Mouse (Mus musculus): ENCODE measurements at regions not wholly inside any gene's neighbourhood (a gene's known extent, or its start where the extent isn't known, plus 50 kb on each side); places are given as distances from the start of the nearest gene placed in this dataset.

DNA sequence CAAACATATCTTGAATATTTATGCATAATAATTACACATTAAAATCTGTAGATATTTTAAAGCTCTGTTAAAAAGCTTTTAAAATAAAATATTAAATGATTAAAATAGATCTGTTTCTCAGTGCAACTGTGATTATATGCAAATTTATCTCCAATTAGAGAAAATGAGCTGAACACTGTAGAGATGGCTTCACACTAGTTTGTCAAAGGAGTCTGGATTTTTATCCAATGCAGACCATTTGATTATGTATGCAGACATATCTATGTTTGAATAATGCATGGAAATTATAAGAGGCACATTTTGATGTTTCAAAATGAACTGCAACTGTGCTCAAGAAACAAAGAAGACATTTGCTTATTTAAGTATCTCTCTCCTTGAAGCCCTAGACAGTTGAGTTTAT lies 235.0 kb upstream of the Mad2l1 start:
- DNase-seq (ENCODE audit: low spot score) (no peak), ATAC-seq (ENCODE audit: low FRiP score, low read depth) (no peak)
- Histone ChIP-seq H3K4me3 (replicated peaks; ENCODE audit: low read length) (no peak overlapping the region), H3K4me1 (ENCODE audit: control insufficient read depth, insufficient read depth, low read length) (no peaks in the 10 kb centered on the region), H3K9me3 (ENCODE audit: control insufficient read depth, low read length) (no peaks in the 10 kb centered on the region), H3K9ac (ENCODE audit: low read depth, low read length, severe bottlenecking) (no peak overlapping the region), H3K27me3 (ENCODE audit: control insufficient read depth, insufficient read depth, low read length) (no peaks in the 10 kb centered on the region), H3K4me2 (replicated peaks; ENCODE audit: low read depth, low read length, severe bottlenecking) (no peak overlapping the region), H3K36me3 (ENCODE audit: control insufficient read depth, insufficient read depth, low read length) (no peaks in the 10 kb centered on the region), H3K27ac (replicated peaks; ENCODE audit: low read depth, low read length) (no peak overlapping the region)
- no peak for TF ChIP-seq POLR2A (IDR thresholded peaks at IDR 0.05; ENCODE audit: borderline replicate concordance, extremely low read depth, insufficient read depth, insufficient read length)

DNA sequence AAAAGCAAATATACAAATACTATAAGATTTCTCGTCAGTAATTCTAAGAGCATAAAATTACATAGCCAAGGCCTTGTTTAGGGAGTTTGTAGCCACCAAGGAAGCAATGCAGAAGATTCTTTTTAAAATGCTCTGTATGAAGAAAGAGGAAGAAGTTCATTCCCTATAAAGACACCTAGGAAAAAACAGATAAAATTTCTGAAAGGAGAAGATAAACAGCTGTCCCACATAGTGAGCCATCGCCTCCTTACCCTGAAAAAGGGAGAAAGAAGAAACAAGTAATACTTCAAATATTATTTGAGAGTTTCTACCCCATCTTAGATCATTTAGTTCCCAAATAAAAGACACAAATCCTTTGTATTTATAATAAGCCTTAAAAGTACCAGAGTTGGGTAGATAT lies 190.3 kb upstream of the Mad2l1 start:
- no peak overlapping the region for H3K9ac ChIP-seq (ENCODE audit: low read depth, low read length, severe bottlenecking)
- no peak overlapping the region for H3K4me3 ChIP-seq (replicated peaks; ENCODE audit: low read length)
- H3K27me3 ChIP-seq (ENCODE audit: control insufficient read depth, insufficient read depth, low read length) = no peaks in the 10 kb centered on the region
- no peaks in the 10 kb centered on the region for H3K4me1 ChIP-seq (ENCODE audit: control insufficient read depth, insufficient read depth, low read length)
- no peak for TF ChIP-seq POLR2A (IDR thresholded peaks at IDR 0.05; ENCODE audit: borderline replicate concordance, extremely low read depth, insufficient read depth, insufficient read length)
- H3K9me3 ChIP-seq (ENCODE audit: control insufficient read depth, low read length) = no peaks in the 10 kb centered on the region
- H3K27ac ChIP-seq (replicated peaks; ENCODE audit: low read depth, low read length) = no peak overlapping the region
- 91% methylated on average over 2 of the region's 2 CpGs for WGBS
- H3K4me2 ChIP-seq (replicated peaks; ENCODE audit: low read depth, low read length, severe bottlenecking) = no peak overlapping the region
- DNase-seq (ENCODE audit: low spot score) (no peak), ATAC-seq (ENCODE audit: low FRiP score, low read depth) (no peak)
- H3K36me3 ChIP-seq (ENCODE audit: control insufficient read depth, insufficient read depth, low read length) = no peaks in the 10 kb centered on the region

DNA sequence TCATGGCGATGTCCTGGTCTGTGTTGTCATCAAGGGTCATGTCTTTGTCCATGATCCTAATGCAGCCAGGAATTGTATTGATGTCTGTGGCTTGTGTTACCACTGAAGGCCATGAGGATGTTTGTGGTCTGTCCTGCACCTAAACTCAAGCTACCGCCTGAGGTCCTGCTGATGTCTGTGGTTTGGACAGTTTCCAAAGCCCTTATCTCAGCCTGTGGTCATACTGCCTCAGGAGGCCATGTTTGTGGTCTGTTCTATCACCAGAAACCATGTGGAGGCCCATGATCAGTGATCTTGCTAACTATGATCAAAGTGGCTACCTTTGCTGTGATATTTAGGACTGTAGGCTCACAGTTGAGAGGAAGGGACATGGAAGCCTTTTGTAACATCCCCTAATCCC lies 187.8 kb upstream of the Mad2l1 start:
- no peak for TF ChIP-seq POLR2A (IDR thresholded peaks at IDR 0.05; ENCODE audit: borderline replicate concordance, extremely low read depth, insufficient read depth, insufficient read length)
- Histone ChIP-seq H3K27me3 (ENCODE audit: control insufficient read depth, insufficient read depth, low read length) (no peaks in the 10 kb centered on the region), H3K27ac (replicated peaks; ENCODE audit: low read depth, low read length) (no peak overlapping the region), H3K9ac (ENCODE audit: low read depth, low read length, severe bottlenecking) (no peak overlapping the region), H3K4me3 (replicated peaks; ENCODE audit: low read length) (no peak overlapping the region), H3K9me3 (ENCODE audit: control insufficient read depth, low read length) (no peaks in the 10 kb centered on the region), H3K4me2 (replicated peaks; ENCODE audit: low read depth, low read length, severe bottlenecking) (no peak overlapping the region), H3K36me3 (ENCODE audit: control insufficient read depth, insufficient read depth, low read length) (no peaks in the 10 kb centered on the region), H3K4me1 (ENCODE audit: control insufficient read depth, insufficient read depth, low read length) (no peaks in the 10 kb centered on the region)
- ATAC-seq (ENCODE audit: low FRiP score, low read depth) (no peak), DNase-seq (ENCODE audit: low spot score) (no peak)
- WGBS = 80% methylated on average over 2 of the region's 2 CpGs

DNA sequence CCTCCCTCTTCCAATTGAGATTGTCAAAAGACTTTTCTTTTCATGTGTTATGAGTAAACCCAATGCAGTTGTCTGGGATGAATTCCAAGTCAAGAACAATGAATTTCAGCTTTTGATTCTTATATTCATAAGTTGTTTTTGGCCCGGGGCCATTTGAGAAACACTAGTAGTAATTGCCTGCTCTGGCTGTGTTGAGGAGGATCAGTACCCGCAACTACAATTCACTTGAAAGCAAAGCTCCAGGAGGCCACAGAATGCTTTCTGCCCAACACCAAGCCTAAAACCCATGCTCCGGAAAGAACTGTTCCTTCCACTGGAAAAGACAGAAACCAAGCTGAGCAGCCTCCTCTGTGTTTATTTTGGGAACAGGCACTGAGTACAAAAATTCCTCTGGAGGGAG lies 174.1 kb upstream of the Mad2l1 start:
- DNase-seq (ENCODE audit: low spot score) = peak; percentile 58

DNA sequence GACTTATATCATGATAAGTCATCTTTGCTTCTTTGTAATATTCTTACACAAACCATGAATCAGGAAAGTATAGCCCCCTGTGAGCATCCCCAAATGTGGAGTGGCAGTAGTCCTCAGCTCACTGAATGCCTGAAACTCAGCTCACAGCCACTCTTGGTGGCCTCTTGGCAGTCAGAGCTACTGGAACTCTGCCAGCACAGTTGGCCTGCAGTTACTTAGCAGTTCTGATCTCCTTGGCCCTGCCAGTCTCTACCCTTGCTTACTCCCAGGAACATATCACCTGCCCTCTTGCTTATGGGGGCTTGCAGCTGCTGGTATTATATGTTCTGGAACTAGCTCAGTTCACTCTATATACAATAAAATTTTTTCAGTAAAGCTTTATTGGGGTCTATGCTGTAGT lies 167.9 kb upstream of the Mad2l1 start:
- peak; percentile 66 for DNase-seq (ENCODE audit: low spot score)
- no peak for TF ChIP-seq POLR2A (IDR thresholded peaks at IDR 0.05; ENCODE audit: borderline replicate concordance, extremely low read depth, insufficient read depth, insufficient read length)
- no peak overlapping the region for H3K4me2 ChIP-seq (replicated peaks; ENCODE audit: low read depth, low read length, severe bottlenecking)
- no peaks in the 10 kb centered on the region for H3K9me3 ChIP-seq (ENCODE audit: control insufficient read depth, low read length)
- no peak overlapping the region for H3K9ac ChIP-seq (ENCODE audit: low read depth, low read length, severe bottlenecking)
- no peak overlapping the region for H3K27ac ChIP-seq (replicated peaks; ENCODE audit: low read depth, low read length)
- H3K4me3 ChIP-seq (replicated peaks; ENCODE audit: low read length) = no peak overlapping the region
- no peaks in the 10 kb centered on the region for H3K36me3 ChIP-seq (ENCODE audit: control insufficient read depth, insufficient read depth, low read length)
- H3K27me3 ChIP-seq (ENCODE audit: control insufficient read depth, insufficient read depth, low read length) = no peaks in the 10 kb centered on the region
- H3K4me1 ChIP-seq (ENCODE audit: control insufficient read depth, insufficient read depth, low read length) = 0 out of 2 replicates have a peak, but pooled peaks cover 4% of the 10 kb centered on the region
- ATAC-seq (ENCODE audit: low FRiP score, low read depth) = 0 out of 2 replicates have a peak, but pooled peaks have one; percentile 19

More for the DNA sequence above, 174.1 kb upstream of the Mad2l1 start:
- 61% methylated on average over 3 of the region's 3 CpGs for WGBS
- H3K9me3 ChIP-seq (ENCODE audit: control insufficient read depth, low read length) = no peaks in the 10 kb centered on the region
- TF ChIP-seq POLR2A (IDR thresholded peaks at IDR 0.05; ENCODE audit: borderline replicate concordance, extremely low read depth, insufficient read depth, insufficient read length) = no peak
- no peaks in the 10 kb centered on the region for H3K27me3 ChIP-seq (ENCODE audit: control insufficient read depth, insufficient read depth, low read length)
- no peak overlapping the region for H3K4me2 ChIP-seq (replicated peaks; ENCODE audit: low read depth, low read length, severe bottlenecking)
- 0 out of 2 replicates have a peak, but pooled peaks cover 4% of the 10 kb centered on the region for H3K4me1 ChIP-seq (ENCODE audit: control insufficient read depth, insufficient read depth, low read length)
- H3K36me3 ChIP-seq (ENCODE audit: control insufficient read depth, insufficient read depth, low read length) = no peaks in the 10 kb centered on the region
- no peak for ATAC-seq (ENCODE audit: low FRiP score, low read depth)
- H3K9ac ChIP-seq (ENCODE audit: low read depth, low read length, severe bottlenecking) = no peak overlapping the region
- no peak overlapping the region for H3K4me3 ChIP-seq (replicated peaks; ENCODE audit: low read length)
- H3K27ac ChIP-seq (replicated peaks; ENCODE audit: low read depth, low read length) = no peak overlapping the region

Data from limb, embryonic 14.5 days (tissue).